Mouse (Mus musculus): ENCODE measurements at regions not wholly inside any gene's neighbourhood (a gene's known extent, or its start where the extent isn't known, plus 50 kb on each side); places are given as distances from the start of the nearest gene placed in this dataset.

DNA sequence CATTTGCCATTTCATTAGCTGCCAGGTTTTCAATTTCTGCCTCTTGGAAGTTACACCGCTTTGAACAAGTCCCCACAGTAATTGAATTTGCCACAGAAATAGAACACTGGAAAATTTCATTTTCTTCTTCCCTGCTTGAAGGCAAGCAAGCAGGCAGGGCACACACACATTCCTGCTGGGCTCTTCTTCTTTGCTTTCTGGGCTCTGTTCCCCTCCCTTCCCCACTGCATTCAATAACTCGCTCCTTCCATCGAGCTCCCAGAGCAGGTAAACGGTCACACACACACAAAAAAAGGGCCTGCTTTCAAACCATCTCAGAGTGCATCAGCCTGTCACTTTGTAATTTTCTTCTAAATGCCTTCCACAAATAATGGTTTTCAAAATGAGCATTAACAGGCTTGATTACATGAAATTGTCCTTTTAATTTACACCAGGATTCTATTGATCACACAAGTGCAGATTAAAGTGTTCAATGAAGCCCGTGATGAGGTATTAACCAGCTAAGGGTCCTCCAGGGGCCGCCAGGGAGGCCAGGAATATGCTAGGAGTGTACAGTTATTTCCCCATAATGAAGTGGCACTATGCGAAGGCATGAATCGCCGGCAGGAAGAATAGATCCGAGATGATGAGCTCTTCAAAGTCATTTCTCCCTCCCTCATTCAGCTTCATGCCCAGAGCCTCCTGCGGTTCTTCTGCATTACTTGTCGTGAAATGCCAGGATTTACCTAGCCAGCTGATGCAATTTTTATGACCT is 186.8 kb downstream of the Gpat3 start:
- in situ Hi-C loops (cut with MboI; ENCODE audit: low pct_ligation_motif_present, low pct_unique_long_range_greater_than_20kb, low sequenced_read_pairs) (no loop called here), dilution Hi-C loops (cut with MboI; ENCODE audit: extremely low pct_ligation_motif_present, extremely low pct_unique_long_range_greater_than_20kb, low sequenced_read_pairs) (no loop called here)
- H3K36me3 ChIP-seq (replicated peaks in 1 of 2; ENCODE audit: control insufficient read depth in 1 of 2, insufficient read depth in 1 of 2, low read length in 1 of 2), result no peaks in the 10 kb centered on the region
- no peak overlapping the region for H3K4me2 ChIP-seq (ENCODE audit: insufficient read depth, low read depth, poor library complexity, severe bottlenecking)
- H3K27ac ChIP-seq (ENCODE audit: insufficient read depth, low read depth), result no peak overlapping the region
- DNase-seq (ENCODE audit: extremely low read depth), result no peak
- no peak for TF ChIP-seq EP300 (IDR thresholded peaks at IDR 0.05; ENCODE audit: low read length)
- TF ChIP-seq ZKSCAN1 (IDR thresholded peaks at IDR 0.05; ENCODE audit: borderline replicate concordance, low read depth, low read length), result no peak
- no peak for TF ChIP-seq ELF1 (IDR thresholded peaks at IDR 0.05; ENCODE audit: low read depth, low read length)
- no peak for TF ChIP-seq MAX (IDR thresholded peaks at IDR 0.05; ENCODE audit: low read length)
- TF ChIP-seq MAZ (IDR thresholded peaks at IDR 0.05; ENCODE audit: low read depth, low read length), result no peak
- TF ChIP-seq RAD21 (IDR thresholded peaks at IDR 0.05; ENCODE audit: low read depth, low read length), result no peak
- no peak for TF ChIP-seq CHD2 (IDR thresholded peaks at IDR 0.05; ENCODE audit: low read length)
- TF ChIP-seq NELFE (IDR thresholded peaks at IDR 0.05; ENCODE audit: low read depth, low read length), result no peak
- TF ChIP-seq TCF12 (IDR thresholded peaks at IDR 0.05; ENCODE audit: low read depth, low read length), result no peak
- no peak for TF ChIP-seq BHLHE40 (IDR thresholded peaks at IDR 0.05; ENCODE audit: low read depth, low read length)
- TF ChIP-seq POLR2AphosphoS2 (IDR thresholded peaks at IDR 0.05; ENCODE audit: low read depth, low read length), result no peak
- TF ChIP-seq RCOR1 (conservative IDR thresholded peaks at IDR 0.05; ENCODE audit: low read depth, low read length), result no peak
- no peak for TF ChIP-seq CHD1 (IDR thresholded peaks at IDR 0.05; ENCODE audit: low read depth, low read length)
- TF ChIP-seq PAX5 (IDR thresholded peaks at IDR 0.05; ENCODE audit: low read length), result no peak
- no peak for TF ChIP-seq IRF4 (IDR thresholded peaks at IDR 0.05; ENCODE audit: low read depth, low read length)
- TF ChIP-seq ETS1 (conservative IDR thresholded peaks at IDR 0.05; ENCODE audit: low read depth, low read length), result no peak
- no peak for TF ChIP-seq NRF1 (IDR thresholded peaks at IDR 0.05; ENCODE audit: low read depth, low read length)
- no peak for TF ChIP-seq TBP (conservative IDR thresholded peaks at IDR 0.05; ENCODE audit: low read depth, low read length)
- H3K9me3 ChIP-seq (replicated peaks; ENCODE audit: low read length), result no peaks in the 10 kb centered on the region
- H3K4me3 ChIP-seq (replicated peaks in 1 of 3; ENCODE audit: low read depth in 2 of 3, low read length in 2 of 3, poor library complexity in 1 of 3), result no peak overlapping the region
- H3K9ac ChIP-seq (ENCODE audit: insufficient read depth, low read depth), result no peak overlapping the region
- no peaks in the 10 kb centered on the region for H3K79me2 ChIP-seq (replicated peaks; ENCODE audit: control insufficient read depth, extremely low read depth, insufficient read depth, poor library complexity, severe bottlenecking)
- H3K4me1 ChIP-seq (ENCODE audit: control insufficient read depth in 1 of 2, insufficient read depth in 2 of 2), result peaks cover 0 to 17% of the 10 kb centered on the region in 2 experiments; a peak in 2 of 4 replicates
- no peaks in the 10 kb centered on the region for H3K27me3 ChIP-seq (replicated peaks)

DNA sequence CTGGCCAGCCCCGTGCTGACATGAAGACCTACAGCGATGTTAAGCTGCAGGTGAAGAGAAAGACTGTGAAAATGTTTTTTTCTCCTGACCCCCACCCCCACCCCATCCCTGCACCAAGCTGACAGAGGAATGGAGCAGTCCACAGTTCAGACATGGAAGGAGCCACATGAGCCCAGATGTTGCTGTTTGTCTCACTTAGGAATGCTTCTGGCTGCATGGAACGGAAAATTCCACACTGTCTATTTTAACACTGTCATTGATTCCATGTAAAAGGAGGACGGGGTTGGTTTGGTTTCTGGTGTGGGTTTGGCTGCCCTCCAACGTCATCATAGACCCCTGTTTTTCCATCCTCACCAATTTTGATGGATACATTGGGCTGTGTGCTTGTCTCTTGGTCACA is 179.3 kb downstream of the Gpat3 start:
- TF ChIP-seq MYC (IDR thresholded peaks at IDR 0.05; ENCODE audit: low read depth, low read length) (no peak), UBTF (IDR thresholded peaks at IDR 0.05; ENCODE audit: low read depth, low read length) (no peak), NELFE (IDR thresholded peaks at IDR 0.05; ENCODE audit: low read depth, low read length) (no peak), ETS1 (conservative IDR thresholded peaks at IDR 0.05; ENCODE audit: low read depth, low read length) (no peak), SIN3A (IDR thresholded peaks at IDR 0.05; ENCODE audit: low read length) (no peak), E2F4 (IDR thresholded peaks at IDR 0.05; ENCODE audit: insufficient replicate concordance, low read depth, low read length) (no peak), GABPA (IDR thresholded peaks at IDR 0.05; ENCODE audit: insufficient replicate concordance, low read depth, low read length) (no peak), USF2 (conservative IDR thresholded peaks at IDR 0.05; ENCODE audit: low read depth, low read length) (no peak), ELF1 (IDR thresholded peaks at IDR 0.05; ENCODE audit: low read depth, low read length) (no peak), CHD2 (IDR thresholded peaks at IDR 0.05; ENCODE audit: low read length) (no peak), CHD1 (IDR thresholded peaks at IDR 0.05; ENCODE audit: low read depth, low read length) (no peak), CTCF (conservative IDR thresholded peaks at IDR 0.05 in 1 of 2, IDR thresholded peaks at IDR 0.05 in 1 of 2; ENCODE audit: low read depth in 2 of 2, low read length in 2 of 2) (no peak), MAFK (IDR thresholded peaks at IDR 0.05; ENCODE audit: insufficient replicate concordance, low read length) (no peak)
- dilution Hi-C loops (cut with MboI; ENCODE audit: extremely low pct_ligation_motif_present, extremely low pct_unique_long_range_greater_than_20kb, low sequenced_read_pairs), result no loop called here

More for the DNA sequence above, 179.3 kb downstream of the Gpat3 start:
- Histone ChIP-seq H3K9ac (ENCODE audit: insufficient read depth, low read depth) (no peak overlapping the region), H3K4me3 (replicated peaks in 1 of 3; ENCODE audit: low read depth in 2 of 3, low read length in 2 of 3, poor library complexity in 1 of 3) (no peak overlapping the region), H3K27ac (ENCODE audit: insufficient read depth, low read depth) (no peak overlapping the region), H3K4me2 (ENCODE audit: insufficient read depth, low read depth, poor library complexity, severe bottlenecking) (no peak overlapping the region), H3K36me3 (replicated peaks in 1 of 2; ENCODE audit: control insufficient read depth in 1 of 2, insufficient read depth in 1 of 2, low read length in 1 of 2) (no peaks in the 10 kb centered on the region), H3K9me3 (replicated peaks; ENCODE audit: low read length) (no peaks in the 10 kb centered on the region), H3K4me1 (ENCODE audit: control insufficient read depth in 1 of 2, insufficient read depth in 2 of 2) (peaks cover 0 to 15% of the 10 kb centered on the region in 2 experiments; a peak in 2 of 4 replicates), H3K79me2 (replicated peaks; ENCODE audit: control insufficient read depth, extremely low read depth, insufficient read depth, poor library complexity, severe bottlenecking) (no peaks in the 10 kb centered on the region), H3K27me3 (replicated peaks) (no peaks in the 10 kb centered on the region)
- in situ Hi-C loops (cut with MboI; ENCODE audit: low pct_ligation_motif_present, low pct_unique_long_range_greater_than_20kb, low sequenced_read_pairs), result loop anchor here (10.0 kb wide), 2 partner anchors 100 to 260 kb away; no protein-coding TSS in a partner anchor
- no peak for DNase-seq (ENCODE audit: extremely low read depth)

Data from CH12.LX (cell line).